Mouse (Mus musculus) kidney, embryonic 16.5 days (tissue): ENCODE measurements around the gene Larp4. TPM values are rescaled to one million over a fixed set of nuclear protein-coding genes. Genes with fewer than 3 reads are reported as not detected.

ENCODE experiments used
- ATAC-seq: fragments of 200-750 bp; cut with Nextera tagmentation; 2 replicates; pipeline ENCODE4 v1.8.0; 2017; ENCODE audit warnings: moderate TSS enrichment; ENCODE audit not compliant: low FRiP score, low TSS enrichment
- H3K27ac ChIP-seq: fragments of 300-500 bp; sonication (generic); 2 replicates; pipeline ENCODE4 v1.5.1; 2014; ENCODE audit warnings: low read length
- H3K27me3 ChIP-seq: fragments of 300-500 bp; sonication (generic); 2 replicates; pipeline ENCODE4 v1.6.1; 2014; ENCODE audit warnings: low read length, control low read depth, mixed read lengths; ENCODE audit not compliant: insufficient read depth
- H3K36me3 ChIP-seq: fragments of 300-500 bp; sonication (generic); 2 replicates; pipeline ENCODE4 v1.6.1; 2014; ENCODE audit warnings: low read length, control low read depth, mixed read lengths; ENCODE audit not compliant: insufficient read depth
- H3K4me1 ChIP-seq: fragments of 300-500 bp; sonication (generic); 2 replicates; pipeline ENCODE4 v1.6.1; 2014; ENCODE audit warnings: low read length, control low read depth, mixed read lengths; ENCODE audit not compliant: insufficient read depth
- H3K4me2 ChIP-seq: fragments of 300-500 bp; sonication (generic); replicated peaks from 2 replicates; pipeline ENCODE4 v1.6.1; 2014; ENCODE audit warnings: low read depth, low read length
- H3K4me3 ChIP-seq: fragments of 300-500 bp; sonication (generic); 2 replicates; pipeline ENCODE4 v1.5.1; 2014; ENCODE audit warnings: mild to moderate bottlenecking, low read length
- H3K9ac ChIP-seq: fragments of 300-500 bp; sonication (generic); replicated peaks from 2 replicates; pipeline ENCODE4 v1.6.1; 2014; ENCODE audit warnings: low read length
- H3K9me3 ChIP-seq: fragments of 300-500 bp; sonication (generic); 2 replicates; pipeline ENCODE4 v1.6.1; 2016; ENCODE audit warnings: low read length, control low read depth
- WGBS: fragments of 180-500 bp; shearing (Covaris S2); extraction: QIAGEN DNeasy Blood & Tissue Kit; methylation state at CpG from one replicate; pipeline ENCODE4 v1.1.7; 2014; 5-methylcytosine and 5-hydroxymethylcytosine counted together
- polyA plus RNA-seq: library from polyadenylated mRNA; unstranded; fragments of >200 nt; fragmentation: Nextera tagmentation; extraction: Ambion mirVana; gene quantifications from 2 replicates; pipeline ENCODE4 v1.2.1, GENCODE M21; 2015

Larp4 gene
- polyA plus RNA-seq, 1 experiment from 2014 or later: 33.7 TPM

DNA sequence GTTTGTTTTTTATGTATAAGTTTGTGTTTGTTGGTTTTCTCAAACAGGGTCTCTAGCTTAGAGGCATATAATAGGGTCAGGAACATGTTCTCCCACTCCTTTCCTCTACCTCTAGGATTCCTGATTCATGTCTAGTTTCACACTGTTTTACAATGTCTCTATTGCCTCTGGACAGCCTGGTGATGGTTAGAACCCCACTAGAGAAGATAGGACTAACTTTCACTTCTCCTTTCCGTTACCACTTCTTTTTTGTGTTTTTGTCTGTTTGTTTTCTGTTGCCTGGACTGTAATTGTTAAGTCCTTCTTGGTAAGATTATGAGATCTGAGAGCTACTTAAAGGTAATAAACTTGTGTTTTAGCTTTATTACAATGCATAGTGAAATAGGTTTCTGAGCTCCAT is 29.5 kb downstream of the Larp4 start:
- ATAC-seq: no peak
- Histone ChIP-seq H3K4me2 (no peak overlapping the region), H3K36me3 (peaks cover 48% of the 10 kb centered on the region), H3K4me3 (no peak overlapping the region), H3K4me1 (no peaks in the 10 kb centered on the region), H3K27me3 (no peaks in the 10 kb centered on the region), H3K9ac (no peak overlapping the region), H3K9me3 (no peaks in the 10 kb centered on the region), H3K27ac (no peak overlapping the region)
- 90% methylated on average over 1 of the region's 1 CpGs for WGBS

DNA sequence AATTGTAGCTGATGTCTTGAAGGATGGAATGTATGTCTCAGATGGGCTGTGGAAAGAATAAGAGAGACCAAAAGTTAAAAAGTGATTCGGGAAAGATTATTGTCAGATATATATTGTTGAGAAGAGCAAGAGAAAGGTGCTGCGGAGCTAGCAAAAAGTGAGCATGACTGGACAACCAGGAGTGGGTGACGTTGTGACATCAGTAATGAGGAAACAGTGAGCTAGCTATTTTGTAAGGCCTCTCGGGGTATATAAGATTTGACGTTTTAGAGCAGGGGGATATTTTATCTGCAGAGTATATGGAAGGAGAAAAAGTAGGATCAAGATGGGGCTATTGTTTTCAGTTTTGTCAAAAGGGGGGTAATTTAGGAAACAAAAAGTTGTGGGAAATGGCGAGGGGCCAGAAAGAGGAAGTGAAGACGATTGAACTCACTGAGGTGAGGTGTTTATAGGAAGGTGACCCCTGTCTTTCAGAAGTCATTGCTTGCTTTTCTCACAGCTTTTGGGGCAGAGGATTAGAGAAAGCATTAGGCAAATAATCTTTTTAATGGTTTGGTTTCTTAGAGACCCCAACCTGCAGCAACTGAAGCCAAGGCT is 34.9 kb downstream of the Larp4 start:
- no peak overlapping the region for H3K4me2 ChIP-seq
- no peaks in the 10 kb centered on the region for H3K4me1 ChIP-seq
- no peak for ATAC-seq
- H3K9ac ChIP-seq: no peak overlapping the region
- no peak overlapping the region for H3K27ac ChIP-seq
- no peaks in the 10 kb centered on the region for H3K27me3 ChIP-seq
- no peak overlapping the region for H3K4me3 ChIP-seq
- WGBS: 84% methylated on average over 7 of the region's 7 CpGs
- no peaks in the 10 kb centered on the region for H3K9me3 ChIP-seq
- peaks cover 63% of the 10 kb centered on the region for H3K36me3 ChIP-seq

DNA sequence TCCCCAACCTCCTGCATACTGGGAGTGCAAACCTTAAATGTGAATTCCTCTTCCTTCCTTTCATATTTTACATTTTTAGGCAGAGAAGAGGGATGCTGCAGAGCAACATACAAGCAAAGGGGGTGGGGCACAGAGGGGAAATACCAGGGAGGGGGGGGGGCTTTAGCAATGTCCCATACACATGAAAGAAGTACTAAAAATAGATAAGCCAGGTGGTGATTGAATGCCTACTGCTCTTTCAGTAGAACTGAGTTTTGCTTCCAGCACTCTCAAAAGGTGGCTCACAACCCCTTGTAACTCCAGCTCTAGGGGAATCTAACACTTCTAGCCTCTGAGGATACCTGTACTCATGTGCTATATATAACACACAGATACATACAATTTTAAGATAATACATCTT is 36.3 kb downstream of the Larp4 start:
- Histone ChIP-seq H3K4me3 (no peak overlapping the region), H3K27me3 (no peaks in the 10 kb centered on the region), H3K9me3 (no peaks in the 10 kb centered on the region), H3K36me3 (peaks cover 66% of the 10 kb centered on the region), H3K27ac (no peak overlapping the region), H3K9ac (no peak overlapping the region), H3K4me2 (no peak overlapping the region), H3K4me1 (no peaks in the 10 kb centered on the region)
- ATAC-seq: no peak

DNA sequence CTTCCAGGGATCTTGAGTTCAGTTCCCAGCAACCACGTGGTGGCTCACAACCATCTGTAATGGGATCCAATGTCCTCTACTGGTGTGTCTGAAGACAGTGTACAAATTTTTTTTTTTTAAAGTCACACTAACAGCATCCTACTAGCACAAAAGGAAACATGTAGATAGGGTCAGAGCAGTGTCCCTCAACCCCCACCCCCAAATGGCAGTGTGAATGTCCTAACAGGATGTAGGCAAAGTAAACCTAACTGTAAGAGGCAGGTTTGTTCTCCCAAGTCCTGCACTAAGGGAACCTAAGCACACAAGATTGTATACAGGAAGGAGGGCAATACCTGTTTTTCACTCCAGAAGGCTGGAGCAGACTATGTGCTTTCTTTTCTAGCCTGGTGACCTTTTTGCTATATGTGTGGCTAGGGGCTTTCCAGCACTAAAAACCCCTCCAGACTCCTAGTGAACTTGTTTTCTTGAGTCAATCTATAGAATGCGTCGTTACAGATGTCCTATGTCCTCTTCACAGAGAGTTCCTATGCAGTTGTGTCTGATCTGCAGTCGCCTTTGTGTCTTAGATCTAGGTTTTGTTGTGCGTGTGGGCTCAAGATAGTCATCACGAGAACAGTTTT is 48.5 kb downstream of the Larp4 start:
- no peak overlapping the region for H3K9ac ChIP-seq
- H3K27ac ChIP-seq: 0 out of 2 replicates have a peak overlapping the region, but pooled peaks have one; percentile 4
- no peaks in the 10 kb centered on the region for H3K4me1 ChIP-seq
- H3K4me2 ChIP-seq: no peak overlapping the region
- no peak for ATAC-seq
- 68% methylated on average over 6 of the region's 6 CpGs for WGBS
- no peaks in the 10 kb centered on the region for H3K9me3 ChIP-seq
- H3K4me3 ChIP-seq: no peak overlapping the region
- peaks cover 8% of the 10 kb centered on the region; the same call in 1 of the 2 replicates for H3K36me3 ChIP-seq
- no peaks in the 10 kb centered on the region for H3K27me3 ChIP-seq

DNA sequence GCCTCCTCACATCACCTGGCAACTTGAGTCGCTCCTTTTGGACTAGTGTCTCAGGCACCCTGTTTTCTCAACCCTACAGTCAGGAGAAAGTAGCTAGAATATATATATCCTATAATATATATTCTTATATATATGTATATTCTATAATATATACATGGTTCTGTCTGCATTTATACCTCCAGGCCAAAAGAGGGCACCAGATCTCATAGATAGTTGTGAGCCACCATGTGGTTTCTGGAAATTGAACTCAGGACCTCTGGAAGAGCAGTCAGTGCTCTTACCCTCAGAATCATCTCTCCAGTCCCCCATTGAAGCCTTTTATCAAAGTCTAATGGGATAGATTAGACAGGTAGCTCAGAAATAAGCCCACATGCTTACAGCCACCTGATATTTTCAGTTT is 51.3 kb downstream of the Larp4 start:
- 0 out of 2 replicates have a peak, but pooled peaks cover 3% of the 10 kb centered on the region for H3K36me3 ChIP-seq
- H3K4me1 ChIP-seq: no peaks in the 10 kb centered on the region
- no peak overlapping the region for H3K4me3 ChIP-seq
- no peak for ATAC-seq
- H3K9me3 ChIP-seq: no peaks in the 10 kb centered on the region
- no peak overlapping the region for H3K4me2 ChIP-seq
- H3K9ac ChIP-seq: no peak overlapping the region
- 100% methylated on average over 1 of the region's 1 CpGs for WGBS
- H3K27ac ChIP-seq: no peak overlapping the region
- H3K27me3 ChIP-seq: no peaks in the 10 kb centered on the region

DNA sequence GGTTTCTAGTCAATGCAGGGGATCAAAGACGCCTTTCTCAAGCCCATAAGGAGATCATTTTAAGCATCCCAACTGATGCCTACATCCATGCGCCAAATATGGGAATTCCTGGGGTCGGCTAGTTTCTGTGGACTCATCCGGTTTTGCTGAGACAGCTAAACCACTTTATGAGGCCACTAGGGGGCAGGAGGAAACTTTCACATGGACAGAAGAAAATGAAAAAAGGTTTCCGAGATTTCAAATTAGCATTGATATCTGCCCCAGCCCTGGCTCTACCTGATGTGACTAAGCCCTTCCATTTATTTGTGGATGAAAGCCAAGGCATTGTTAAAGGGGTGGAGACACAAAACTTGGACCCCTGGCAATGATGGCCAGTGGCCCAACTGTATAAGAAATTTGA is 53.1 kb downstream of the Larp4 start:
- no peaks in the 10 kb centered on the region for H3K4me1 ChIP-seq
- WGBS: 17% methylated on average over 5 of the region's 5 CpGs
- H3K4me2 ChIP-seq: no peak overlapping the region
- H3K27ac ChIP-seq: no peak overlapping the region
- no peak overlapping the region for H3K4me3 ChIP-seq
- H3K9me3 ChIP-seq: no peaks in the 10 kb centered on the region
- ATAC-seq: no peak
- no peaks in the 10 kb centered on the region for H3K36me3 ChIP-seq
- H3K27me3 ChIP-seq: no peaks in the 10 kb centered on the region
- no peak overlapping the region for H3K9ac ChIP-seq

DNA sequence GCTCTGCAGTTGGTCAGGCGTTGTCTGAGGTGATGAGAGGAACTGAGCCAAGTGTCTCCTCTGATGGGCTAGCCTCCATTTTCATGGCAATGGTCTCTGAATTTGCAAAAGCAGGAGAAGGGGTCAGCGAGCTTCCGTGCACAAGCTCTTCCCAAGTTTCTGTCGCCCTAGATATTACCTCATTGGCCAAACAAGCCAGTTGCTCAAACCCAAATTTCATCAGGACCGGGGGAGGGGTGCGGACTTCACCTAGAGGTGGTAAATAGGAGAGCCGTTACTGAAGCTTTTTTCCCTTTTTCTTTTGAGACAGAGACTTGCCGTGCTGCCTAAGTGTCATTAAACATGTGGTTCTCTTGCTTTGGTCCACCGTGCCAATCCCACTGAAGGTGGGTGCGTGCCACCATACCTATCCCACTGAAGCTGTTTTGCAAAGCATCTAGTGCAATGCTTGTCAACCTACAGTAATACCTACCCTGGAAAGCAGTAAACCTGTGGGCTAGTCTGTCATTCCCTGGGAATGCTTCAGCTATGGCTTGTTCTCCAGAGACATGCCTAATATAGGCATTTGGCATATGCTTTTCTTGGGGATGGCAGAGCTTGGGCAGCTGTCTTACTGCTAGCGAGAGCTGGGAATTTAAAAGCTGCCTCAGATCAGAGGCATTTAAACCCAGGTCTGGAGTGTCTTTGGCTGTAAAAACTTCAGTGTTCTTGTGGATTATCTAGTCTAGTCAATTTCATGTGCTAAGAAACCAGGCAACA is 55.4 kb downstream of the Larp4 start:
- H3K4me3 ChIP-seq: no peak overlapping the region
- H3K27me3 ChIP-seq: no peaks in the 10 kb centered on the region
- no peak overlapping the region for H3K4me2 ChIP-seq
- H3K4me1 ChIP-seq: no peaks in the 10 kb centered on the region
- H3K36me3 ChIP-seq: no peaks in the 10 kb centered on the region
- H3K9me3 ChIP-seq: no peaks in the 10 kb centered on the region
- ATAC-seq: no peak
- WGBS: 72% methylated on average over 11 of the region's 11 CpGs
- H3K9ac ChIP-seq: no peak overlapping the region
- no peak overlapping the region for H3K27ac ChIP-seq

DNA sequence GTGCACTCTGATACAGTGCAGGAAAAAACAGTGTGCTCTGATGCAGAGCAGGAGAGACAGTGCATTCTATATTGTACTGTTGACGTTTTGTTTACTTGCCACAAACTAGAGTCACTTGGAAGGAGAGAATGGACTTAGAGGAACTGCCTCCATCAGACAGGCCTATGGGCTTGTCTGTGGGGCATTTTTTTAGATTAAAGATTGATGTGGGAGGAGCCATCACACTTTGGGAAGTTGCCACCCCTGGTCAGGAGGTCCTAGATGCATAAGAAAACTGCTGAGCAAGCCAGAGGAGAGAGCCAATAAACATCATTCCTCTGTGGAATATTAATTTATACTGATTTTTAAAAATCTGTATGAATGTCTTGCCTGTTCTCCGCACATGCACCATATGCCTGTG is 58.3 kb downstream of the Larp4 start:
- Histone ChIP-seq H3K36me3 (no peaks in the 10 kb centered on the region), H3K9me3 (no peaks in the 10 kb centered on the region), H3K4me1 (no peaks in the 10 kb centered on the region), H3K4me2 (no peak overlapping the region), H3K27ac (no peak overlapping the region), H3K27me3 (no peaks in the 10 kb centered on the region), H3K4me3 (no peak overlapping the region), H3K9ac (no peak overlapping the region)
- 78% methylated on average over 2 of the region's 2 CpGs for WGBS
- ATAC-seq: no peak

DNA sequence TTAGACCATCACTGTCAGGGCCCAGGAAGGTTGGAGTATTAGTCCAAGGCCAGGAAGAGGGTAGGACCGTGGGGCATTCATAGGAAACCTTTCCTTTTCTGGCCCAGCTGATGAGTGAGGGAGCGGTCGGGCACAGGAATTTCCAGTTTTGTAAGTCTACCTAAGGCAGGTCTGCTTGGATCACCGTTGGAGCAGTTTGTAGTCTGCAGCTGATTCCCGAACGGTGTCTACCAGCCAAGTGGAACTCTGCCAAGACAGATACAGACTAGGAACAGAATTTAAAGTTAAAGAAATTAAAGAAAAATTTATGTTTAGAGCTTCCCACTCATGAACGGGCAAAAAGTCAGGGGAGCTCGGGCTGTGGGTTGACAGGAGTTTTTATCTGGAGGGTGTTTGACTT is 59.6 kb downstream of the Larp4 start:
- Histone ChIP-seq H3K4me1 (no peaks in the 10 kb centered on the region), H3K9ac (no peak overlapping the region), H3K36me3 (no peaks in the 10 kb centered on the region), H3K9me3 (no peaks in the 10 kb centered on the region), H3K27me3 (no peaks in the 10 kb centered on the region), H3K27ac (no peak overlapping the region), H3K4me2 (no peak overlapping the region), H3K4me3 (no peak overlapping the region)
- WGBS: 65% methylated on average over 8 of the region's 8 CpGs
- no peak for ATAC-seq

DNA sequence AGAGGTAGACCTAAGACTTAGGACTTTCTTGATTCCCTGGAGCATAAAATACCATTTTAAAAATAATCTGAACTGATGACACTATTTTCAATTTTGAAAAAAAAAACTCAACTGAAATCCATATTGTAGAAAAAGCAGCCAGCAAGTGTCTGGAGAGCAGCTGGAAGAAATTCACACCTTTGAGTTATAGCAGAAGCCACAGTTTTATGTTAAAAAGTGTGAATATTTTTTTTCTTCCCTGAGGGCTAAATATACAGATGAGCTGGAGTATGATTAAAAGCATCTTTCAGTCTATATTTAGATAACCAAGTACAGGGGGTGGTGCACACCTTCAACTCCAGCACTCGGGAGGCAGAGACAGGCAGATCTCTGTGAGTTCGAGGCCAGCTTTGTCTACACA is 60.0 kb downstream of the Larp4 start:
- H3K36me3 ChIP-seq: no peaks in the 10 kb centered on the region
- H3K9me3 ChIP-seq: no peaks in the 10 kb centered on the region
- WGBS: 86% methylated on average over 2 of the region's 2 CpGs
- no peak overlapping the region for H3K9ac ChIP-seq
- H3K4me3 ChIP-seq: no peak overlapping the region
- H3K27ac ChIP-seq: no peak overlapping the region
- H3K4me1 ChIP-seq: no peaks in the 10 kb centered on the region
- H3K27me3 ChIP-seq: no peaks in the 10 kb centered on the region
- no peak overlapping the region for H3K4me2 ChIP-seq
- no peak for ATAC-seq
